Mouse (Mus musculus) heart, embryonic 16.5 days (tissue): ENCODE measurements around the gene Proser3. TPM values are rescaled to one million over a fixed set of nuclear protein-coding genes. Genes with fewer than 3 reads are reported as not detected.

Experiments used
- ATAC-seq: fragments of 200-750 bp; cut with Nextera tagmentation; replicated peaks from 2 replicates; pipeline ENCODE4 v1.8.0; 2017; ENCODE audit warnings: moderate number of reproducible peaks; ENCODE audit not compliant: insufficient read depth, low FRiP score; ENCODE audit errors: extremely low read depth
- H3K27ac ChIP-seq: fragments of 300-500 bp; sonication (generic); 2 replicates; pipeline ENCODE4 v1.5.1; 2014; ENCODE audit warnings: mild to moderate bottlenecking, low read length, control low read depth, moderate library complexity
- H3K27me3 ChIP-seq: fragments of 300-500 bp; sonication (generic); 2 replicates; pipeline ENCODE4 v1.6.1; 2014; ENCODE audit warnings: low read length, mixed read lengths; ENCODE audit not compliant: control insufficient read depth, insufficient read depth
- H3K36me3 ChIP-seq: fragments of 300-500 bp; sonication (generic); 2 replicates; pipeline ENCODE4 v1.6.1; 2014; ENCODE audit not compliant: control insufficient read depth, insufficient read depth
- H3K4me1 ChIP-seq: fragments of 300-500 bp; sonication (generic); 2 replicates; pipeline ENCODE4 v1.6.1; 2014; ENCODE audit warnings: low read length, mixed read lengths; ENCODE audit not compliant: control insufficient read depth, insufficient read depth
- H3K4me2 ChIP-seq: fragments of 300-500 bp; sonication (generic); 2 replicates; pipeline ENCODE4 v1.6.1; 2014; ENCODE audit warnings: low read depth, mild to moderate bottlenecking, control low read depth, low read length
- H3K4me3 ChIP-seq: fragments of 300-500 bp; sonication (generic); 2 replicates; pipeline ENCODE4 v1.5.1; 2014; ENCODE audit warnings: mild to moderate bottlenecking, control low read depth, low read length
- H3K9ac ChIP-seq: fragments of 300-500 bp; sonication (generic); 2 replicates; pipeline ENCODE4 v1.6.1; 2014; ENCODE audit warnings: low read length, control low read depth
- H3K9me3 ChIP-seq: fragments of 300-500 bp; sonication (generic); replicated peaks from 2 replicates; pipeline ENCODE4 v1.6.1; 2016; ENCODE audit warnings: low read length; ENCODE audit not compliant: control insufficient read depth
- WGBS: fragments of 180-500 bp; shearing (Covaris S2); extraction: QIAGEN DNeasy Blood & Tissue Kit; methylation state at CpG from one replicate; pipeline ENCODE4 v1.1.7; 2014; 5-methylcytosine and 5-hydroxymethylcytosine counted together
- polyA plus RNA-seq: library from polyadenylated mRNA; unstranded; fragments of >200 nt; fragmentation: Nextera tagmentation; extraction: Ambion mirVana; gene quantifications from 2 replicates; pipeline ENCODE4 v1.2.1, GENCODE M21; 2015

The Proser3 gene
- polyA plus RNA-seq, 1 experiment from 2014 or later = 6.6 TPM

GRCm38 (mm10) chr7:30563117-30563905 is 11.2 kb upstream of the Proser3 start, which contains the start of the genes U2af1l4, Gm49396 and Psenen:
U2af1l4 (plus strand) TSS chr7:30563301.
Gm49396 (plus strand) TSS chr7:30563344.
Psenen (minus strand) TSS chr7:30563627.
- Histone ChIP-seq H3K4me2 (peak within 1 kb of the TSS; percentile 89), H3K4me1 (peaks cover 15% of the 10 kb centered on the region), H3K36me3 (peaks cover 21% of the 10 kb centered on the region), H3K9me3 (no peaks in the 10 kb centered on the region), H3K27ac (peak within 1 kb of the TSS; percentile 99), H3K9ac (peak within 1 kb of the TSS; percentile 92), H3K27me3 (no peaks in the 10 kb centered on the region), H3K4me3 (peak within 1 kb of the TSS; percentile 95)
- under 1% methylated on average over 45 of the region's 45 CpGs for WGBS
- ATAC-seq = peak; percentile 85

DNA sequence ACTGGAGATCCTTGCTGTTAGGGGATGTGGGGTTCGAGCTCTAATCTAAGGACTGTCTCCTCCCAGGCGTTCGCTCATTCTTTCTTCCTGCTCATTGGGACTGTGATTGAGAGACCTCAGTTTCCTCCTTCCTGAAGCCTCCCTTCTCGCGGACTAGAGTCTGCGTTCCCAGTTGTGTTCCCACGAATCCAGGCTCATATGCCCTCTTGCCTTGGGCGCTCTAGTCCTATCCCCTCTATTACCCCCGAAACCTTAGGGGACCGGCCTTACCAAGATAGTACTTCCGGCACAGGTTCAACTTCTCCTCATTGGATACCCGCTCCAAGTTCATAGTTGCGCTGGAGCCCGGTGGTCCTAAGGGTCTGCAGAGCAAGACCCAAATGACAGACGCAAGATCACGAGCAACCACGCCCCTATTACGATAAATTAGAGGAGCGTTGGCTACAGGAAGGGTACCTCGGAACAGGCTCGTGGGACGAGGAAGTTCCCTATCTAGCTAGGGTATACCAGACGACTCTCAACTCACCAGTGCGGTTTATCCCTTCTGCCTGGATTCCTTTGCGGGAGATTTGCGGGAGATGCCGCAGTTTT is 10.5 kb upstream of the Proser3 start:
- WGBS = under 1% methylated on average over 27 of the region's 27 CpGs
- H3K4me2 ChIP-seq = peak overlapping the region; percentile 89
- H3K9ac ChIP-seq = peak overlapping the region; percentile 76
- no peak for ATAC-seq
- H3K27me3 ChIP-seq = no peaks in the 10 kb centered on the region
- H3K27ac ChIP-seq = peak overlapping the region; percentile 99
- peaks cover 19% of the 10 kb centered on the region for H3K4me1 ChIP-seq
- H3K9me3 ChIP-seq = no peaks in the 10 kb centered on the region
- peaks cover 17% of the 10 kb centered on the region for H3K36me3 ChIP-seq
- peak overlapping the region; percentile 95 for H3K4me3 ChIP-seq

- Histone ChIP-seq H3K4me2 (peak overlapping the region; percentile 99; the same call in 1 of the 2 replicates), H3K9ac (peak overlapping the region; percentile 67), H3K27ac (peak overlapping the region; percentile 65), H3K36me3 (peaks cover 24% of the 10 kb centered on the region), H3K4me3 (no peak overlapping the region), H3K4me1 (peaks cover 19% of the 10 kb centered on the region), H3K27me3 (no peaks in the 10 kb centered on the region), H3K9me3 (no peaks in the 10 kb centered on the region)
- 63% methylated on average over 2 of the region's 2 CpGs for WGBS
- no peak for ATAC-seq
These were observed 8.2 kb upstream of the Proser3 start for GRCm38 (mm10) chr7:30560296-30560695.

GRCm38 (mm10) chr7:30559443-30559954 is 7.4 kb upstream of the Proser3 start, which contains the start of gene Lin37:
Lin37 (minus strand) TSS chr7:30559838.
- H3K36me3 ChIP-seq = peaks cover 30% of the 10 kb centered on the region
- H3K27ac ChIP-seq = peak within 1 kb of the TSS; percentile 81
- H3K9ac ChIP-seq = peak within 1 kb of the TSS; percentile 86
- H3K4me3 ChIP-seq = peak within 1 kb of the TSS; percentile 82
- peaks cover 19% of the 10 kb centered on the region for H3K4me1 ChIP-seq
- H3K27me3 ChIP-seq = no peaks in the 10 kb centered on the region
- WGBS = under 1% methylated on average over 20 of the region's 20 CpGs
- peak; percentile 83 for ATAC-seq
- no peaks in the 10 kb centered on the region for H3K9me3 ChIP-seq
- peak within 1 kb of the TSS; percentile 99 for H3K4me2 ChIP-seq

- Histone ChIP-seq H3K4me1 (peaks cover 22% of the 10 kb centered on the region), H3K9me3 (no peaks in the 10 kb centered on the region), H3K4me3 (peak overlapping the region; percentile 82), H3K27ac (peak overlapping the region; percentile 81), H3K27me3 (no peaks in the 10 kb centered on the region), H3K4me2 (peak overlapping the region; percentile 99), H3K36me3 (peaks cover 33% of the 10 kb centered on the region), H3K9ac (peak overlapping the region; percentile 86)
- ATAC-seq = no peak
- WGBS = 11% methylated on average over 12 of the region's 12 CpGs
These were observed 6.8 kb upstream of the Proser3 start for GRCm38 (mm10) chr7:30558656-30559442.

DNA sequence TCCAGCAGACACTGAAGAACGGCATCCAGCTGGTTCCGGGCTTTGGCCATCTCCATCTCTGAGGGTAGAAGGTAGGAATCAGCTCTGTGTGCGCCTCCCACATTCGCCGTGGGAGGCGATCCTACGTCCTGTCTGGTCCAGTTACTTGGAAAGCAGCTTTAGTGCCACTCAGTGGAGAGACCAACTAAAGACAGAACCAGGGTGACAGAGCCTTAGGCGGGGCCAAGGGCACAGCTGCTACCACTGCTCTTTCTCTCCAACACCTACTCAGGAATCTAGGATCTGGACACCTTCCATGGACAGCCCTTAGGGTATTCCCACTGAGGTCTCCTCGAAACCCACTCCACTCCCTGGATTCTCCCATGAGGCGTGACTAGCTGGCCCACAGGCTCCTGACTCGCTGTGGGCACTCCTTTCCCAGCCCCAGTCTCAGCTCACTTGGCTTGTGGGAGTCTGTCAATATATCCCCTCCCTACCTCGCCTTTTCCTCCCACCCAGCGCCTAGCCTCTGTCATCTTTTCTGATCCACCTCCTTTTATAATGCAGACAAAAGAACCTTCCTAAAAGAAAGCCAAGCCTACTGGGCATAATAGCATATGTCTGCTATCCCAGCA is 5.9 kb upstream of the Proser3 start:
- no peak overlapping the region; the same call in 1 of the 2 replicates for H3K4me3 ChIP-seq
- peak overlapping the region; percentile 86; the same call in 1 of the 2 replicates for H3K9ac ChIP-seq
- WGBS = 83% methylated on average over 13 of the region's 13 CpGs
- ATAC-seq = no peak
- peak overlapping the region; percentile 99 for H3K4me2 ChIP-seq
- no peaks in the 10 kb centered on the region for H3K9me3 ChIP-seq
- H3K4me1 ChIP-seq = peaks cover 25% of the 10 kb centered on the region
- no peak overlapping the region for H3K27ac ChIP-seq
- H3K36me3 ChIP-seq = peaks cover 33% of the 10 kb centered on the region
- no peaks in the 10 kb centered on the region for H3K27me3 ChIP-seq

DNA sequence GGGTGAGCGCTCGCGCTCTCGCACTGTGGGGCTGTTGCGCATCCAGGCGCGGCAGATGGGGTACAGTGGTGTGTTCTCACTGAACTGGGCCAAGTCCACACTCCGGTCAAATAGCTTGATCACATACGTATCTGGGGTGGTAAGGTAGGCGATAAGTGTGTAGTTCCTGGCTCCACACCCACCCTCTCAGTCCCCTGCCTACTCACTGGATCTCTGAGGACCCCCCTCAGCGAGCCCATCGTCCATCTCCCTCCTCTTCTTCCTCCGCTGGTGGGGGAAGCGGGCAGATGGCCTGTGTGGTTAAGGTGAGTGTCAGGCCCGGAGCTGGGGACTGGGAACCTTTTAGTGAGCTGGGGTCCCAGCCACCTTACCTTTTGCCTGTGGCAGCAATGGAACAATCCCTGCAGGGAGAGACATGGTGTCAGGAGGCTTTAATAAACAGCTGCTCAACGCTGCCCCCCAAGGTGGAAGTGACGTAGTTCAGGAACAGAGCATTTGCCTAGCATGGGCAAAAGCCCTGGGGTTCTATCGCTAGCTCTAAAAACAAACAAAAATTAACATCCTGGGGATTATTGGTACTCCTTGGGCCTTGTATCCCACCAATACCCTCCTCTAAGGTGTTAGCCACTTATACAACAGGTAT is 4.9 kb upstream of the Proser3 start:
- Histone ChIP-seq H3K9me3 (no peaks in the 10 kb centered on the region), H3K9ac (no peak overlapping the region), H3K27ac (no peak overlapping the region), H3K4me2 (no peak overlapping the region), H3K4me3 (no peak overlapping the region), H3K27me3 (no peaks in the 10 kb centered on the region), H3K4me1 (peaks cover 30% of the 10 kb centered on the region), H3K36me3 (peaks cover 33% of the 10 kb centered on the region)
- 93% methylated on average over 18 of the region's 18 CpGs for WGBS
- ATAC-seq = no peak
